Mouse (Mus musculus): Measurements from ENCODE around the gene Gabre. TPM values are rescaled to one million over a fixed set of nuclear protein-coding genes. Genes with fewer than 3 reads are reported as not detected.

Gene Gabre
- 0.21 TPM in 1 of 2 replicates, not detected in the other for total RNA-seq (2014; fragmentation: Nextera tagmentation)
- total RNA-seq (2017) = not detected in 2 replicates

DNA sequence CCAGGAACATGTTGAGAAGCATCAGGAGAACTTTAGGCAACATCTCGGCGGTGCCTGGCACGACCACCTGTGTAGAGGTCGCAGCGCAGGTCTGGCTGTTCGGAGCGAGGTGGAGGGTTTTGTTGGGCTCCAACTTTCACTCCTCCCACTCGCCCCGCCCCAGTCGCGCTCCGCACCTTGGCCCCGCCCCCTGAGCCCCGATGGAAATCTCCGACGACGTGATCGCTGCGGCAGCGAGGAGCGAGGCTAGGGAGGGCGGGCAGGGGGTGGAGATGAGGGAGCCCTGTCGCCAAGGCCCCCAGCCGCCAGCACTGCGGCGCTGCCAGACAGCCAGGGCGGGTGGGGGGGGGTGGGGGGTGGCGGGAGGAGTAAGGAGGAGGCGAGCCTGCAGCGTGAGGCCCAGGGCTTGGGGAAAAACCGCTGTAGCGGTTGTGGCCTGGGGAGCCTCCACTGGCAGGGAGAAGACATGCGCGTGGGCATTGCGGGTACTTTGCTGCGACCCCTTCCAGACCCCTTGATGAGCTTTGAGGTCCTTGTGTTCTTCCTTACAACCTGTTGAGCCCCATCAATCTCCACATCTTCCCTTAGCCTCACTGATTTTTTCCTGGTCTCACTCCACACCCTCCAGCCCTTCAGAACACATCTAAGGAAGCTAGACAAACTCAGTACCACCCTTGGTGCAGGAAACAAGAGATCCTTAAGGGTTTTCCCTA lies at the start of gene Gabre:
Gabre (minus strand) TSS at position 145 of the 713 bp plus-strand sequence.
- peak; percentile 42; the same call in 1 of the 2 replicates for ATAC-seq (replicated peaks; ENCODE audit: poor library complexity, severe bottlenecking)

DNA sequence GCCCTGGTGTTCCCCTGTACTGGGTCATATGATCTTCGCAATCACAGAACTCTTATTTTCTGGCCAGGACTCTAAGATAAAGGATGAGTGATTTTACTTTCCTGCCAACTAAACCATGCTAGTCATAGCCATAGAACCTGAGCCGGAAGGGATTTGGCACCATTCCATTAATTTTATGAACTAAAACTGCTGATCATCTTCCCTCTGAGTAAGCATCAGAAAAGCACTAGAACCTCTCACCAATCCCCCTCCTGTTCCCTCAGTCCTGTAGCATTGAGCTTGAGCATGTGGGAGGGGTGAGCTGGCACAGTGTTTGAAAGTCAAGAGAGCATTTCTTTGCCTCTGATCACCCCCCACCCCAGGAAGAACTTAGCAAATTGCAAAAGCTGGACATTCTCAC lies 23.2 kb upstream of the Gabre start:
- no peak for ATAC-seq (replicated peaks; ENCODE audit: poor library complexity, severe bottlenecking)

DNA sequence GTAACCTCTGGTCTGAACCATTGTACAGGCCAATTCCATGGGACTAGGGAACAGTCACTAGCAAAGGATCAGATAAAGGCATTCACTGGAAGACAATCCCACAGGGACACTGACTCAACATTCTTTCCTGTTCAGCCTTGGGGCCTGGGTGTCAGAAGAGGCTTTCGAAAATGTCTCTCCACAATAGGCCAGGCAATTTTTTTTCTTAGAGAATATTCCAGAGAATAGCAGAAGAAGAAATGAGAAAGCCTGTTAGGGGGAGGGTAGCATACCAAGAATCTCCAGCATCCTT lies 715 bp upstream of the Gabre start:
- ATAC-seq (replicated peaks; ENCODE audit: poor library complexity, severe bottlenecking) = no peak

DNA sequence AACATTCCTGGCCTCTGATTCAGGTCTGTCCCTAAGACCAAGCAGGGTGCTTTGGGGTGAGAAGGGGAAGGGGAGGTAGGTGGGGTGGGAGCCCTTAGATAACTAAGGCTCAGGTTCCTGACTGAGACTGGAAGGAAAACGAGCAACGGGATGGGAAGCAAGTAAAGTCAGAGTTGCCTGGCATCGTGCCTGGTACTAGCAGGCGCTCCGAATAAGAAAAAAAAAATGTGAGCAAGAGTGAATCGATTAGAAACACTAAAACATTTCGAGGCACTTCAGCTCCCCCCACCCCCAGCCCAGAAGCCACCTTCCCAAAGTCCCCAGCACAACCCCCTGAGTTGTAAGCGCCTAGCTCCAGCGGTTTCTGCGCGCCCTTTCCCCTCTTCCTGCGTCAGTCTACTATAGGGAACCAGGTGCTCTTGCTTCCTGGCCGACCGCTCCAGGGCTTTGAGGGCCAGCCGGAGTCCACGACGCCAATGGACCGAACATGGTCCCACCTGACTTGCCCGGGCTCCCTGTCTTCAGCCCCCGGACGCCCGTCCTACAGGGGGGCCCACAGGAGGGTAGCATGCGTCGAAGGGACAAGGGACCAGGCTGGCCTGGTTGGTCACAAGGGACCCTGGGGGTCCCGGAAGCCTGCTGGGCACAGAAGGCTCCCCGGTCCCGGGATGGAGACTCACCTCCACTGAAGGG lies 491 bp downstream of the Gabre start:
- no peak; the same call in 1 of the 2 replicates for ATAC-seq (replicated peaks; ENCODE audit: poor library complexity, severe bottlenecking)

DNA sequence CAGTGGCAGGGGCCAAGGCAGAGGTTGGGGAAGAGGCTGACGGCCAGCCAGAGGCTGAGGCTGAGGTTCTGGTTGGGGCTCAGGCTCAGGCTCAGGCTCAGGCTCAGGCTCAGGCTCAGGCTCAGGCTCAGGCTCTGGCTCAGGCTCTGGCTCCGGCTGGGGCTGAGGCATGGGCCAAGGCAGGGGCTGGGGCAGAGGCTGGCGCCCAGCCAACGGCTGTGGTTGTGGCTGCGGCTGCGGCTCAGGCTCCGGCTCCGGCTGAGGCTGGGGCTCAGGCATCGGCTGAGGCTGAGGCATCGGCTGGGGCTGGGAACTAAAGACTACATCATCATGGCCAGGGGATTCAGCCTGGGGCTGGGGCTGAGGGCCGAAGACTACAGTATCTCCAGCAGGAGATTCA lies 4.0 kb downstream of the Gabre start:
- ATAC-seq (replicated peaks; ENCODE audit: poor library complexity, severe bottlenecking) = no peak

DNA sequence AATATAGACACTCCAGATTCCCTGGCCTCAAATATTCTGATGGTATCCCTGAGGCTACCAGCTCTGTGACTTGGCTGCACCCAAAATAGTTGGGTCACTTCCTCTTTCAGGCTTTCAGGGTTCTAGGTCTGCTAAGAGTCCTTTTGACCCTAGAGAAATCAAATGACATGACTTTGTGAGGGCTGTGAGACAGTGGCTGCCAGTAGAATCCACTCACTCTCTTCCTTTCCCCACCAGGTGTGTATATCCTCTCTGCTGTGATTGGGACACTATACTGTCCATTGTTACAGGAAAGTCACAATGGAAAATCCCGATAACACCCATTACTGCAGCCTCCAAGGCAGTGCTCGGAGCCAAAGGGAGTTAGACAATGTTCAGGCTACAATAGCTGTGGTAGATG lies 52.9 kb downstream of the Gabre start, which contains the start of gene Magea4:
Magea4 (plus strand) TSS at position 301 of the 400 bp plus-strand sequence.
- ATAC-seq (replicated peaks; ENCODE audit: poor library complexity, severe bottlenecking) = no peak

Other genes with a start within 250 kb of the Gabre start
- not detected in 2 replicates for gene Magea4, start 52.8 kb downstream of the Gabre start, total RNA-seq (2014; fragmentation: Nextera tagmentation)
- gene Magea4, start 52.8 kb downstream of the Gabre start, total RNA-seq (2017) = not detected in 2 replicates
- not detected in 2 replicates for gene Magea10, start 112.1 kb upstream of the Gabre start, total RNA-seq (2014; fragmentation: Nextera tagmentation)
- not detected in 2 replicates for gene Magea10, start 112.1 kb upstream of the Gabre start, total RNA-seq (2017)

Data from granulocyte monocyte progenitor cell, adult 5-6 weeks (primary cell).